Mouse (Mus musculus): Measurements from ENCODE around the gene Cfap54. TPM values are rescaled to one million over a fixed set of nuclear protein-coding genes. Genes with fewer than 3 reads are reported as not detected.
A peak's percentile ranks its signal among the peaks of the same experiment; 100 is the strongest.

The Cfap54 gene
- polyA plus RNA-seq, 1 experiment from 2014 or later, result 1.2 TPM

GRCm38 (mm10) chr10:92788410-92789096, 292.9 kb downstream of the Cfap54 start:
- Histone ChIP-seq H3K4me1 (ENCODE audit: control insufficient read depth, insufficient read depth, low read length) (peaks cover 12% of the 10 kb centered on the region; the same call in 1 of the 2 replicates), H3K4me2 (ENCODE audit: low read length) (no peak overlapping the region), H3K9ac (ENCODE audit: low read length) (no peak overlapping the region), H3K9me3 (replicated peaks; ENCODE audit: control insufficient read depth, low read length) (no peaks in the 10 kb centered on the region), H3K36me3 (ENCODE audit: control insufficient read depth, insufficient read depth, low read length) (no peaks in the 10 kb centered on the region), H3K4me3 (ENCODE audit: low read depth, low read length) (no peak overlapping the region), H3K27me3 (replicated peaks; ENCODE audit: control insufficient read depth, insufficient read depth, low read length) (no peaks in the 10 kb centered on the region), H3K27ac (ENCODE audit: low read depth, low read length) (no peak overlapping the region)
- WGBS, result 67% methylated on average over 13 of the region's 13 CpGs
- ATAC-seq (no peak), DNase-seq (ENCODE audit: low spot score) (no peak)

GRCm38 (mm10) chr10:92782691-92783090, 298.7 kb downstream of the Cfap54 start:
- WGBS, result 65% methylated on average over 5 of the region's 5 CpGs
- peak; percentile 70 for ATAC-seq

GRCm38 (mm10) chr10:92754359-92754758, 327.1 kb downstream of the Cfap54 start:
- Histone ChIP-seq H3K9ac (ENCODE audit: low read length) (no peak overlapping the region), H3K36me3 (ENCODE audit: control insufficient read depth, insufficient read depth, low read length) (no peaks in the 10 kb centered on the region), H3K27ac (ENCODE audit: low read depth, low read length) (no peak overlapping the region), H3K9me3 (replicated peaks; ENCODE audit: control insufficient read depth, low read length) (no peaks in the 10 kb centered on the region), H3K27me3 (replicated peaks; ENCODE audit: control insufficient read depth, insufficient read depth, low read length) (no peaks in the 10 kb centered on the region), H3K4me1 (ENCODE audit: control insufficient read depth, insufficient read depth, low read length) (no peaks in the 10 kb centered on the region), H3K4me3 (ENCODE audit: low read depth, low read length) (no peak overlapping the region), H3K4me2 (ENCODE audit: low read length) (no peak overlapping the region)
- DNase-seq (ENCODE audit: low spot score) (peak; percentile 39), ATAC-seq (no peak)
- 42% methylated on average over 5 of the region's 5 CpGs for whole genome bisulfite sequencing

More at GRCm38 (mm10) chr10:92782691-92783090, 298.7 kb downstream of the Cfap54 start:
- Histone ChIP-seq H3K9ac (ENCODE audit: low read length) (no peak overlapping the region), H3K4me2 (ENCODE audit: low read length) (no peak overlapping the region), H3K36me3 (ENCODE audit: control insufficient read depth, insufficient read depth, low read length) (no peaks in the 10 kb centered on the region), H3K27me3 (replicated peaks; ENCODE audit: control insufficient read depth, insufficient read depth, low read length) (no peaks in the 10 kb centered on the region), H3K9me3 (replicated peaks; ENCODE audit: control insufficient read depth, low read length) (no peaks in the 10 kb centered on the region), H3K4me3 (ENCODE audit: low read depth, low read length) (no peak overlapping the region), H3K4me1 (ENCODE audit: control insufficient read depth, insufficient read depth, low read length) (no peaks in the 10 kb centered on the region), H3K27ac (ENCODE audit: low read depth, low read length) (no peak overlapping the region)
- peak; percentile 64 for DNase-seq (ENCODE audit: low spot score)

GRCm38 (mm10) chr10:92730339-92730738, 351.1 kb downstream of the Cfap54 start:
- 89% methylated on average over 3 of the region's 3 CpGs for WGBS
- no peaks in the 10 kb centered on the region for H3K9me3 ChIP-seq (replicated peaks; ENCODE audit: control insufficient read depth, low read length)
- no peak overlapping the region for H3K4me3 ChIP-seq (ENCODE audit: low read depth, low read length)
- no peak for DNase-seq (ENCODE audit: low spot score)
- H3K4me2 ChIP-seq (ENCODE audit: low read length), result no peak overlapping the region
- no peak overlapping the region for H3K27ac ChIP-seq (ENCODE audit: low read depth, low read length)
- no peaks in the 10 kb centered on the region for H3K4me1 ChIP-seq (ENCODE audit: control insufficient read depth, insufficient read depth, low read length)
- H3K27me3 ChIP-seq (replicated peaks; ENCODE audit: control insufficient read depth, insufficient read depth, low read length), result no peaks in the 10 kb centered on the region
- no peak for ATAC-seq
- H3K36me3 ChIP-seq (ENCODE audit: control insufficient read depth, insufficient read depth, low read length), result no peaks in the 10 kb centered on the region
- H3K9ac ChIP-seq (ENCODE audit: low read length), result no peak overlapping the region

GRCm38 (mm10) chr10:92728723-92729122, 352.7 kb downstream of the Cfap54 start:
- Histone ChIP-seq H3K4me1 (ENCODE audit: control insufficient read depth, insufficient read depth, low read length) (no peaks in the 10 kb centered on the region), H3K27ac (ENCODE audit: low read depth, low read length) (no peak overlapping the region), H3K4me3 (ENCODE audit: low read depth, low read length) (no peak overlapping the region), H3K36me3 (ENCODE audit: control insufficient read depth, insufficient read depth, low read length) (no peaks in the 10 kb centered on the region), H3K27me3 (replicated peaks; ENCODE audit: control insufficient read depth, insufficient read depth, low read length) (no peaks in the 10 kb centered on the region), H3K4me2 (ENCODE audit: low read length) (no peak overlapping the region), H3K9ac (ENCODE audit: low read length) (no peak overlapping the region), H3K9me3 (replicated peaks; ENCODE audit: control insufficient read depth, low read length) (no peaks in the 10 kb centered on the region)
- DNase-seq (ENCODE audit: low spot score) (no peak), ATAC-seq (no peak)
- WGBS, result 88% methylated on average over 3 of the region's 3 CpGs

Other genes with a start within 250 kb of the Cfap54 start
- 52.5 and 53.8 TPM in 2 replicates for gene Cdk17, start 79.3 kb upstream of the Cfap54 start, polyA plus RNA-seq (2014; fragmentation: Nextera tagmentation; extraction: Ambion mirVana)
- 7.0 and 11.0 TPM in 2 replicates for gene Elk3, start 229.5 kb upstream of the Cfap54 start, polyA plus RNA-seq (2014; fragmentation: Nextera tagmentation; extraction: Ambion mirVana)